Mouse (Mus musculus): ENCODE measurements at regions not wholly inside any gene's neighbourhood (a gene's known extent, or its start where the extent isn't known, plus 50 kb on each side); places are given as distances from the start of the nearest gene placed in this dataset.

DNA sequence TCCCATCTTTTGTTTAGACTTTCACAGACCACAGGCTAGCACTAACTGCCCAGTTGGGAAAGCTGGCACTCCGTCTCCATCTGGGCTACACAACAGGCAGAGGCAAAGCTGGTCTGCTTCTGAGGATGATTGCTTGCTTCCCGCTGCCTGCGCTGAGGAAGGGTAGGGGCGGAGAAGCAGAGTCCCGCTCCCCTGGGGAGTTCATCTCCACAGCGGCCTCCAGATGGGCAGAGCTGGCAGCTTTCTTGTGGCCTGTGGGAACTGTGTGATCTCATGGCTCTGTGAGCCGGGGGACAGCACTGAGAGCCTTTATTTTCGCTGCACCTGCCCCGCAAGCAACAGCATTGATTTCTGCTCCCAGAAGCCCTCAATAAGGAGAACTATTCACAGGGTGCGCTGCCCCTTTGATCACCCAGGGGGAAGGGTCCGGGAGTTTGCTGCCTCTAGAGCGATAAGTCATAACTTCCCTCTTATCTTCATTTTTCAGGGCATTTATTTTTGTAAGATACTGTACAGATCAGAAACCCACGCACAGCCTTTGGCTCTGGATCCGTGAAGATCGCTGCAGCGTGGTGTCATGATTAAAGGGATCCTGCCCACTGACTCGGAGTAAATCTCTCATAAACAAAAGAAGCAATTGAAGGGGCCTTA lies 155.7 kb downstream of the Gm9376 start:
- no peak overlapping the region for H3K4me3 ChIP-seq (replicated peaks)
- peaks cover 7% of the 10 kb centered on the region for H3K27me3 ChIP-seq
- H3K27ac ChIP-seq (replicated peaks): no peak overlapping the region
- H3K4me1 ChIP-seq (replicated peaks): peaks cover 9% of the 10 kb centered on the region; the same call in 1 of the 2 replicates
- no peaks in the 10 kb centered on the region for H3K36me3 ChIP-seq (replicated peaks)
- WGBS (ENCODE audit: insufficient replicate concordance): 9% methylated on average over 17 of the region's 17 CpGs
- ATAC-seq (ENCODE audit: insufficient read depth): no peak
- H3K9me3 ChIP-seq (replicated peaks): no peaks in the 10 kb centered on the region
- H3K4me2 ChIP-seq: peak overlapping the region; percentile 13; the same call in 1 of the 2 replicates
- H3K9ac ChIP-seq: no peak overlapping the region; the same call in 1 of the 2 replicates

GRCm38 (mm10) chr14:118423269-118423668 lies 156.5 kb downstream of the Gm9376 start:
- Histone ChIP-seq H3K9ac (no peak overlapping the region), H3K27me3 (peaks cover 7% of the 10 kb centered on the region), H3K4me3 (replicated peaks) (no peak overlapping the region), H3K27ac (replicated peaks) (no peak overlapping the region), H3K9me3 (replicated peaks) (no peaks in the 10 kb centered on the region), H3K36me3 (replicated peaks) (no peaks in the 10 kb centered on the region), H3K4me1 (replicated peaks) (peaks cover 9% of the 10 kb centered on the region; the same call in 1 of the 2 replicates), H3K4me2 (no peak overlapping the region)
- ATAC-seq (ENCODE audit: insufficient read depth): no peak
- 0% methylated on average over 7 of the region's 9 CpGs for WGBS (ENCODE audit: insufficient replicate concordance)

DNA sequence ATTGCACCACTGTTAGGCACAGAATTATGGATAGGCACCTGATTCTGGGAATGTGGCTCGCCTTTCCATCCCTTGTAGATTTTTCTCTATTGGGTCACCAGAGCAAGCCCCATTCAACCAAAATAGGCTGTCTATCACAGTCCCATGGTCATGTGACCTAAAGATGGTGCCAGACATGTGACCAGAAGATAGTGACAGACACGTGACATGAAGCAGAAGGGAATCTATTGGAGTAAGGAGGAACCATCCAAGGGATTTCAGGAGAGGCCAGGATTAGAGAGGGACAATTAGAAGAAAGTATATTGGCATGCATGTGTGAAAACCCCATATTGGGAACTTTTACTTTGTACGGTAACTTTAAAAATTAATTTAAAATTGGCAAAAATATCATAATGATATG lies 159.8 kb downstream of the Gm9376 start:
- ATAC-seq (ENCODE audit: insufficient read depth): no peak
- WGBS (ENCODE audit: insufficient replicate concordance): 60% methylated on average over 3 of the region's 3 CpGs
- H3K36me3 ChIP-seq (replicated peaks): no peaks in the 10 kb centered on the region
- H3K4me2 ChIP-seq: no peak overlapping the region
- peaks cover 7% of the 10 kb centered on the region for H3K27me3 ChIP-seq
- no peak overlapping the region for H3K9ac ChIP-seq
- H3K4me1 ChIP-seq (replicated peaks): peaks cover 9% of the 10 kb centered on the region; the same call in 1 of the 2 replicates
- no peaks in the 10 kb centered on the region for H3K9me3 ChIP-seq (replicated peaks)
- H3K4me3 ChIP-seq (replicated peaks): no peak overlapping the region
- no peak overlapping the region for H3K27ac ChIP-seq (replicated peaks)

GRCm38 (mm10) chr14:118430286-118430685 lies 163.5 kb downstream of the Gm9376 start:
- Histone ChIP-seq H3K36me3 (replicated peaks) (no peaks in the 10 kb centered on the region), H3K9ac (no peak overlapping the region), H3K9me3 (replicated peaks) (no peaks in the 10 kb centered on the region), H3K27me3 (peaks cover 14% of the 10 kb centered on the region), H3K4me3 (replicated peaks) (no peak overlapping the region), H3K27ac (replicated peaks) (no peak overlapping the region), H3K4me2 (no peak overlapping the region), H3K4me1 (replicated peaks) (no peaks in the 10 kb centered on the region)
- ATAC-seq (ENCODE audit: insufficient read depth): no peak
- 75% methylated on average over 4 of the region's 4 CpGs for WGBS (ENCODE audit: insufficient replicate concordance)

DNA sequence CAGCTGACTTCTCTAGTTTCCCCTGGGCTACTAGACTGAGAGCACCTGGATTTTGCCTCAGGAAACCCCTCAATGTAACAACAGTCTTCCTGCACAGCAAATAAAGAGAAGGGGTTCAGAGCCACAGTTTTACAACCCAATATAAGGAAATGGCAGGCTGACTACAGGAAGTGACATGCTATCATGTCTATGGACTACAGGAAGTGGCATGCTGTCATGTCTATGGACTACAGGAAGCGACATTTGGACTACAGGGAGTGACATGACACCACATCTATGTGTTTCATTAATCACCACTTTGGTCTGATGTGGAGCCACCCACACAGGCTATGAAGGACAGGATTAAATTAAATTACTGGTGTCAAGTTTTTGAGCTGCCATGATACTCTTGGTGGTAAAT lies 164.0 kb downstream of the Gm9376 start:
- no peaks in the 10 kb centered on the region for H3K36me3 ChIP-seq (replicated peaks)
- H3K27ac ChIP-seq (replicated peaks): no peak overlapping the region
- peaks cover 18% of the 10 kb centered on the region for H3K27me3 ChIP-seq
- H3K4me2 ChIP-seq: no peak overlapping the region
- H3K9ac ChIP-seq: no peak overlapping the region
- no peaks in the 10 kb centered on the region for H3K4me1 ChIP-seq (replicated peaks)
- no peak overlapping the region for H3K4me3 ChIP-seq (replicated peaks)
- H3K9me3 ChIP-seq (replicated peaks): no peaks in the 10 kb centered on the region
- WGBS (ENCODE audit: insufficient replicate concordance): 65% methylated on average over 1 of the region's 1 CpGs
- ATAC-seq (ENCODE audit: insufficient read depth): no peak

- H3K4me2 ChIP-seq: no peak overlapping the region
- H3K9me3 ChIP-seq (replicated peaks): no peaks in the 10 kb centered on the region
- peaks cover 22% of the 10 kb centered on the region for H3K27me3 ChIP-seq
- no peak overlapping the region for H3K4me3 ChIP-seq (replicated peaks)
- H3K9ac ChIP-seq: no peak overlapping the region
- H3K4me1 ChIP-seq (replicated peaks): no peaks in the 10 kb centered on the region
- 21% methylated on average over 6 of the region's 6 CpGs for WGBS (ENCODE audit: insufficient replicate concordance)
- no peaks in the 10 kb centered on the region for H3K36me3 ChIP-seq (replicated peaks)
- no peak for ATAC-seq (ENCODE audit: insufficient read depth)
- no peak overlapping the region for H3K27ac ChIP-seq (replicated peaks)
Measured at GRCm38 (mm10) chr14:118431241-118431882, 164.6 kb downstream of the Gm9376 start.
